Mouse (Mus musculus): ENCODE results near the gene Zranb3.

Gene Zranb3

DNA sequence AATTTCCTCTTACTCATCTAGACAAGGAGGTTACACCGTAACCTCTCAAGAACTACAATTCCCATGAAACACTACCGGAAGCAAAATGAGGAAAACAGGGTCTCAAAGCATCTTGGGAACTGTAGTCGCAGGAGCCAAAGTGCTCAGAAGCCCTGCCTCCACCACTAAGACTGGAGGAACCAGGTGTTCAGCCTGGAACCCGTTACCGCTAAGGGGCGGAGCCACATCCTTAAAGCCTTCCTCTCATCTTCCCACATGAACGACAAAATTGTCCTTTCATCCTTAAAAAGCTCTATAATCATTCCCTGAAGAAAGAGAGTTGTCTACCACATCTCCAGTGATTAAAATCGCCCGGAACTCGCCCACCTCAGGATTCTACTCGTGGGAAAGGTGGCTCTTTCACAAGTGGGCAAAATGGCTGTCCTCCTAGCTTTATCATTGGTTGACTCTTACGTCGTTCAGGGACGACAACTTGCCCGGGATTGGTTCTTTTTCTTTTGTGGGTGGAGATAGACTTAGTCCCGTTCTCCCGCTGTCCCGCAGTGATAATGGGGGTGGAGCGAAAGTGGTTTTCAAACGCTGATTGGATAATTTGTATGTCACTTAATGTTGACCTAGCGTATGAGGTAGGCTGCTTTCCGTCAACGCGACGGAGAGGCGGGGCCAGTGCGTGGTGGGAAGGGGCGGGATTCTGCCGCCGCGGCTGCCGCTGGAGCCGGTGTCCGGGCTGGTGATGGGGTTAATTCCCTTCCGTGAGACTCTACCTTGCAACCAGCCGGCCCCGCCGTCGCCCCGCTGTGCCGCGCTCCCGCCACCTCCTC lies at the start of gene Zranb3, which contains the start of gene R3hdm1:
Zranb3 (minus strand) TSS at position 407 of the 821 bp plus-strand sequence.
R3hdm1 (plus strand) TSS at position 661 of the 821 bp plus-strand sequence.
- under 1% methylated on average over 43 of the region's 43 CpGs for WGBS

DNA sequence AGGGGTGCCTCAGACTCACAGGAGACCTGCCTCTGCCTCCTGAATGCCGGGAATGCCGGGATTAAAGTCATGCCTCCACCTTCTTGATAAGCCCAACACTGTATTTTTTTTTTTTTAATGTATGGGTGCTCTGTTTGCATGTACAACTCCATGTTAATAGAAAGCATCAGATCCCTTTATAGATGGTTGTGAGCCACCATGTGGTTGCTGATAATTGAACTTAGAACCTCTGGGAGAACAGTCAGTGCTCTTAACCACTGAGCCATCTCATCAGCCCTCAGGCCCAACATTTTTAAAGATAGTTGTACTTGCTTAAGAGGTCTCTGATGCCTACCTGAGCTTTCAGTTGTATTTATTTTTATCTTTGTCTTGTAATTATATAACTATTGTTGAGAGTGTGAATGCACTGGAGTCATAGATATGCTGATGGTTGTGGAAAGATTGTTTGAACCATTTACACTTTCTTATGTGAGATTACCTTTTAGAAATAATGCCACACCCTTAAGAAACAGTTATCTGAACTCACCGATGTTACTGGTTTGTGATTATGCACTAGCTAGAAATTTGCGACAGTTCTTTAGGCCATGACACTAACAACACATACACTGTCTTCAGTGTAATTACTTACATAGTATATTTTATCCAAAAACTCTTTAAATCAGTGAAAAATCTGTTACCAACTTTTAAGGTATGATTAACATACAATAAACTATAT lies 18.2 kb upstream of the Zranb3 start:
- 93% methylated on average over 4 of the region's 4 CpGs for WGBS

DNA sequence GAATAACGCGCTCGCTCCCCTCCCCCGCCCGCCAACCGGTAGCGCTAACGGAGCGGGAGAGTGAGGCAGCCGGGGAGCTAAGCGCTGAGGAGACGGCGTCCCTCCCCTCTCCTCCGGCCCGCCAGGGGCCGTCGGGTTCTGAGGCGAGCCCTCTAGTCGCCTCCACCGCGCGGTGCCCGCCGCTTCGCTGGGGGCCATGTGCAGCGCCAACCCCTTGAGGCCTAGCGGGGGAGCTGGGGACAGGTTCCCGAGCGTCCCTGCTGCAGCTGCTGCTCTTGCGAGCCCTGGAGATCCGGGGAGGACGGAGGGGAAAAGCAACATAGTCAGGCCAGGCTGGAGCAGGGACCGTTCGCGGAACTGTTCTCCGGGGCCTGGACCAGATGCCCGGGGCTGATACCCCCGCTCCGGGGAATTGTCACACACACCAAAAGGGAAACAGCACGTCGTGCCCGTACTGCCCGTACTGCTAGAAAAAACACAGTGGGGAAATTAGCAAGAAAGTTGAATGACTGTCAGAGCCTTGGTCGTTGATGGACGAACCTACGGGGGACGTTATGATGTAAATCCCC lies 757 bp upstream of the Zranb3 start:
- under 1% methylated on average over 47 of the region's 47 CpGs for WGBS

DNA sequence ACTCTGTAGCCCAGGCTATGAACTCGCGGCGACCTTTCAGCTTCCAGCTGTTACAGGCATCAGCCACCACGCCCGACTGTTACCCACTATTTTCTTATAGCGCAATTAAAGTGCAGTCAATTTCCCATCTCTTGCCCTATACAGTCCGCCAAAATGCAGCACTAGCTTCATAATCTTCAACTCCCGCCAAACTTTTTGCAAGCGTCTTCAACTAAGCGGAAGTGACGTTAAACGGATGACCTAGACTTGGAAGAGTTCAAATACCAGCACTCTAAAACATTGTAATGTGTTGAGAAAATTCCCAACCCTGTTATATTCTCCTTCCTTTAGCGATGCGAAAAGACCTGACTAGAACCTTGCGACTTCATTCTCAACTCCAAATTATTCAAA lies 601 bp downstream of the Zranb3 start:
- WGBS, result under 1% methylated on average over 15 of the region's 15 CpGs

DNA sequence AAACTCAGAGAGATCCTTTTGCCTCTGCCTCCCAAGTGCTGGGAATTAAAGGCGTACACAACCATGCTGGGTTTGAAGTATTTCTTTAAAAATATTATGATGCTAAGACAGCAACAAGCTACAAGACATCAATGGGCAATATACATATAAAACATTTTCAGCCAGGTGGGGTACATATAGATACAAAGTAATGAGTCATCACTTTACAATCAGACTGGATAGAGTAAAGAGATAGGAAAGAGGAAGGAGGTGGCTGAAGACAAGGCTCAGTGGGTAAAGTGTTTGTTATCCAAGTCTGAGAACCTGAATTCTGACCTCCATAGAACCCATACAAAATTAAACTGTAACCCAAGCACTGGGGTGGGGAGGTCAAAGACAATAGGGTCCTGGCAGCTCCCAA lies 4.5 kb downstream of the Zranb3 start:
- WGBS, result 100% methylated on average over 1 of the region's 1 CpGs

DNA sequence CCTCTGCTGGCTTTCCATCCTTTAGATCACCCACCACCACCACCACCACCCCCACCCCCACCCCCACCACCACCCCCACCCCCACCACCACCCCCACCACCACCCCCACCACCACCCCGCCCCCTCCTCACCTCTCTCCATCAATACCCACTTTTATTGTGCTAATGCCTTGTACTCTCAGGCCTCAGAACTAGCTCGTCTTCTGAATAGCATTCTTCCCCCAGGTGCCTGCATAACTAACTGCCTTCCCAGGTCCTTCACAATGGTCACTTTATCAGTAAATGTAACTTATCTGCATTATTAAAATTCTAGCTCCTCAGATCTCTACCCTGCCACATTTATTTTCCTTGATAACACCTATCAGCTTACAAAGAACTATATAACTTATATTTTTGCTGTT lies 8.2 kb downstream of the Zranb3 start:
- 90% methylated on average over 2 of the region's 2 CpGs for WGBS

DNA sequence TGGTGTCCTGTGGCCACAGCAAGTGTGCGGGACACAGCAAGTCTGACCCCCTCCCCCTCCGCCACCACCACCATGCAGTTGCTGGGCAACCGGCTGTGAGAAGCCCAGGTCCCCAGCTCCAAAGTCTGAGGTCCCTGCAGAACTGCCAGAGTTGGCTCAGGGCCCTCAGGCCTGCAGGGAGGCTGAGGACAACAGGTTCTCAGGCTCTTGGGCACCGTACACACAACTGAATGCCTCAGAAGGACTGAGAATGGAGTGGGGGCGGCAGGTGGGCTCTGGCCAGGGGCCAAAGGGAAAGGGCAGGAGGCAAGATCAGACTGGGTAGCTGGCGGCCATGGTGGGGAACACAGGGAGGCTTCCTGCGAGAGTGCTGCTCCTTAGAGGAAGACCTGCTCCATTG lies 20.0 kb downstream of the Zranb3 start:
- WGBS, result 67% methylated on average over 7 of the region's 7 CpGs

DNA sequence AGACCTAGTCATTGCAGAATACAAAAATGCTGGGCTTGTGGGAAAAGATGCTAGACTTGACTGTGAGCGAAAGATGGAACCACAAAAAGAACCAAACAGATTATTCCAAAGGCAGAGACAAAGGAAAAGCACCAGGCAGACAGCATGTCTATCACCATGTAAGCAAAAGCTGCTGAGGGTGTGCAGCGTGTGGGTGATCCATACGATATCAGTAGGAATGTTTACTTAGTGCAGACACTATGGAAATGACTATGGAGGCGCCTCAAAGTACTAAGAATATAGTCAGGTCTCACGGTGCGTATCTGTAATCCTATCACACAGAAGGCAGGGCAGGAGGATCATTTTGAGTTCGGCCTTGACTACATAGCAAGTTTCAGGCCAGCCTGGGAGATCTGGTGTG lies 21.0 kb downstream of the Zranb3 start:
- 55% methylated on average over 7 of the region's 7 CpGs for WGBS

DNA sequence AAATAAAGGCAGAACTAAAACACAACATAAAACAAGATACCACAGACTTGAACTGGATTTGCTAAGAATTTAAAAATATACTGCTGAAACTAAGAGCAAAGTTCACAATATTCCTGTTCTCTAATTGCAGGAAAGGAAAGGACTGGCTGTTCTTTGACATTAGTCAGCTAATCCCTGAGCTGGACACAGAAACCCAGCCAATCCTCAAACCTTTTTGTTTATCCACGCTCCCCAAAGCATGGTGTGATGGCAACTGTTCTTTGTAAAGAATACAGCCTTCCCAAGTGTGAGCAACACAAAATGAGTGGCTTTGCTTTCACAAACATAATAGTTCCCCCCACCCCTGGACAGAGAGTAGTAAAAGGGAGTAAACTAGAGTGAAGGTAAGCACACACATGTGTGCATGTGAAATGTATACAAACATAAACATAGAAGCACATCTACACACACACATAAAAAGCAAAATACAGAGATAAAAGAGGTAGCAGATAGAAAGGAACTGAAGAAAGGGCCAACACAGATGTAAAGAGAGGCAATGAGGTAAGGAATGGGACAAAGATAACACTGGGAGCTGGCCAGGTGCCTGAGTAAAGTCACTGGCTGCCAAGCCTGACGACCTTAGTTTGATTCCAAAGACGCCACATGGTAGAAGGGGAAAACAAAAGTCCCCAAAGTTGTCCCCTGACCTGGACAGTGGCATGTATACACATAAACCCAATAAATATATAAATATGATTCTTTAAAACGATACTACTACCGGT lies 21.7 kb downstream of the Zranb3 start:
- 58% methylated on average over 5 of the region's 5 CpGs for WGBS

DNA sequence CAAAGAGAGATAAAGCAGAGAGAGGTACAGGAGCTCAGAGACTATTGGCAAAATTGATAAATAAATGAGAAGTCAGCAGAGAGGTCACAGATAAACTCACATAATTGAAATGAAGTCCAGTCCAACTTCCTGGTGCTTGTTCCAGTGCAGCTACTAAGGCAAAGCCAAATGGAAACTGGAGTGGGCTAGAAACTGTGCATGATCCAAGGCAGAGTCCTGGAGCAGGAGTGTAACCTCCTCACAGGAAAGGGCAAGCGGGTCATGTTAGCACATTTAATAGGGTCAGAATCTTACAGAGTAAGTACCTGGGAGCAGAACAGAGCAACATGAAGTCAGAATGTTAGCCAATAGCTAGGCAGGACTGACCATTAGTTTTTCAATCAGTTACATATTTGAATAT lies 24.2 kb downstream of the Zranb3 start:
- WGBS, result 100% methylated on average over 1 of the region's 1 CpGs

DNA sequence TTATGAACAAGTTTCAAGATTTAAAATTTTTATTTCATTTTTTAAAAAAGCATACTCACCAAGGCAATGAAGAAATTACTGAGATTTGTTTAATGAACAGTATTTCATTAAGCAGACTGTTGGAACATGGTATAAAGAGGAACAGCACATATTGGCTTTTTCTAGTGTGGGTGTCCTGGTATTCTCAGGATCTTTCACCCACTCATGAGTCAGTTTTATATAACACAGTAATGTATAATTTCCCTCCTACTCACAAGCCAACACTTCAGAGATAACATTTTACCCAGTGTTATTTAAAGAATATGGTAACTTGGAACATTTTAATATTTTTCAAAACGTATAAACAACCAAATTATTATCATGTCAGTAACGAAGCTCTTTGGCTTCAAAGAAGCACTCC lies 25.1 kb downstream of the Zranb3 start:
- 48% methylated on average over 2 of the region's 2 CpGs for WGBS

DNA sequence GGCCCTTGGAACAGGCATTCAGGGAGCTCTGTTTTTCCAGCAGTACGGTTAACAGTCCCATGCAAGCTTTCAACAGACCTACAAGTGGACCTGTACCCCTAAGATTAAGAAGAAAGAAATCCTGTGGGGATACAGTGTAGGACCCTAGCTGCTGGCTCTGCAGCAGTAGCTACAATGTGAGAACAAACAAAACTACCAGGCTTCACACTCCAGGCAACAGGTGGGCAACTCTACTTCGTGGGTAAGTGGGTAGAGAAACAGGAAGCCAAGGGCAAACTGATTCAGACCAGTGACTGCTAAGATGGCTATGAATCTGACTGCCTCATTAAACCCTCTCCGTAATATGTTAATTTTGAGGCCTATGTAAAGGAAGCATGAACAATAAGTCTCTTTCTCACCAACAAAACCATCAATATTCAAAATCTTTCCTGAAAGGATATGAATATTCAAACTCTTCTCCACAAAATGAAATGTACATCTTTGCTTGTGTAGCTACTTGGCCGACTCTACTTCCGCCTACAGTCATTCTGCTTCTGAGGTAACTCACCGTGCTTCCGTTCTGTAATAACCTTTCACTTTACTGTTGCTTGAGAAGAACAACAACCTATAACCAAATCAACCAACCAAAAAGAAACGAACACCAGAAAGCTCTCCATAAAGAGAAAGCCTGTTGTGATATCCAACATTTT lies 25.9 kb downstream of the Zranb3 start:
- 45% methylated on average over 8 of the region's 8 CpGs for WGBS

DNA sequence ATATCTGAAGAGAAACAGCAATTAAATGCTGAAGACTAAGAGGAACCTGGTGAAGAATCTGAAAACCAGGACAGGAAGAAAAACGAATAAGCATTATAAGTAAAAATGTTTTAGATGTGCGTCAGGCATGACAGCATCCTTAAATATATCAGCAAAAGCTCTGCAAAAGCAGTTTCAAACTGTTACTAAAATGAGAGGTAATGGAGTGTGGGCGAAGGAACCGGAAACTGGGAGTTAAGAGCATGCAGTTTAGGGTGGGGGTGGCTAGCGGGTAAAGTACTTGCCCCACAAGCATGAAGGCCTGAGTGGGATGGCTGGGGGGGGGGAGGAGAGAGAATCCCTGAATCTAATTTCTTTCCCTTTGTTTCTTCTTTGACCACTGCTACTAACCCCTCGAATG lies 29.8 kb downstream of the Zranb3 start:
- 51% methylated on average over 6 of the region's 6 CpGs for WGBS

DNA sequence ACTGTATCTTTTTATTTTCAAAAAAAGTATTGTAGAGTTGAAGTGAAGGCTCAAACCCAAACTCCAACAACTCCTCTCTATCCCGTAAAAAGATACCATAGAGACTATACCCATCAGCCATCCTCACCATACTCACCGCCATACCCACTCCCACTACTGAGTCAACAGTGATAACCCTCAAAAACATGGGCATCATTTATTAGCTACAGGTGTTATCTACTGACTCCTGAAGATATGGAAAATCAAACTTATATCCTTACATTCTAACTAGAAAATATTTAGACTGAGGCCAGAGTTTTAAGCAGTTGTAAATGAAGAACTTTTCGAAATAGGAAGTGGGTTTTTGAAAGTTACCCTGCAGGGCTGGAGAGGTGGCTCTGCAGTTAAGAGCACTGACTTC lies 32.8 kb downstream of the Zranb3 start:
- 96% methylated on average over 3 of the region's 3 CpGs for WGBS

DNA sequence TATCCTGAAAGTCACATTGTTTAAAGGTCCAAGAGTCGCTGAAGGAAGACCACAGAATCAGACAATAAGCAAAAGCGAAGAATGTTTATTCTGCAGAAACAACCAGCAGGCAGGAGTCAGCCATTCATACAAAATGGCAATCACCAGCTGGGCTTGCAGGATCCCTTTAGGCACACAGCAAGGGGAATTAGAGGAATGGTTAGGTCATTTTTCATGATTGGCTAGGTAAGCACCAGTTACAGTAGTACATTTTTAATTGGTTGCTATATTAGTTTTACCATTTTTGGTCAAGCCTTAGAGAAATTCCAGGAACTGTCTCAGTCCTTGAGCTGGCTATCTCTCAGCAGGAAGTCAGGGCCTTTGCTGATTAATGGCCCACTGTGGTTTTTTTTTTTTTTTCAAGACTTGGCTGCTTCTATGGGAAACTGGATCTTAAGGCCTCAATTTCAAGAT lies 33.9 kb downstream of the Zranb3 start:
- 75% methylated on average over 2 of the region's 2 CpGs for WGBS

DNA sequence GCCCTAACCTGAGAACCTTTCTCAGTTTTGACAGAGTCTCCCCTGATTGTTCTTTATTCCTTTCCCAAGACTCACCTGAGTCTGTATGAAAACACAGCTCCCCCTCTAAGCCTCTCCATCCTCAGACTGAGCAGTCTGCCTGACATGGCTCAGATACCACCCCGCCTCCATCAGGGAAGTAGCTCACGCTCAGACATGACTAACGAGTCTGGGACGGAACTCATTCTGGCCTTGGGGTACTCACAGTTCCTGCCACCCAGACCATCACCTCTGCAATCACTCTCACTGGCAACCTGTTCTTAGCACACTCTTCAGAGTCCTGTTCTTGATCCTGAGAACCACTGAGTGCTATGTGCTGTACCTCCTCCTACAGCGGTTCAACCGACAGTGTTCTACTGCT lies 38.1 kb downstream of the Zranb3 start:
- 92% methylated on average over 6 of the region's 6 CpGs for WGBS

DNA sequence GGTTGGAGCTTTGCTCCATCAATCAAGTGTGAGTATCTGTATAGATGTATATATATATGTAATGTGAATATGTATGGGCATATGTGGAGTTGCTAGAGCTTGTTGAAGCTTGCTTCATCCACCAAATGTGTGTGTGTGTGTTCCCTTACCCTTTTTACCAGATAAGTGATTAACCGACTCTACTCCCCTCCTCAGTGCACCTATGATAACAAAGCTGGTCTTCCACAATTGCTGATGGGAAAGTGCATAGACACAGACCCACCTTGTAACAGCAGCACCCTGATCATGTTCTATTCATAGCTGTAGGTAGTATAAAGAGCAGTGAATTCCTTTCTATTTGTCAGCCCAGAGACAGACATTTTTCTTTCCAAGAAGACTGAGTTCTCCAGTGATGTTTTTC lies 40.7 kb downstream of the Zranb3 start:
- 88% methylated on average over 1 of the region's 1 CpGs for whole genome bisulfite sequencing

DNA sequence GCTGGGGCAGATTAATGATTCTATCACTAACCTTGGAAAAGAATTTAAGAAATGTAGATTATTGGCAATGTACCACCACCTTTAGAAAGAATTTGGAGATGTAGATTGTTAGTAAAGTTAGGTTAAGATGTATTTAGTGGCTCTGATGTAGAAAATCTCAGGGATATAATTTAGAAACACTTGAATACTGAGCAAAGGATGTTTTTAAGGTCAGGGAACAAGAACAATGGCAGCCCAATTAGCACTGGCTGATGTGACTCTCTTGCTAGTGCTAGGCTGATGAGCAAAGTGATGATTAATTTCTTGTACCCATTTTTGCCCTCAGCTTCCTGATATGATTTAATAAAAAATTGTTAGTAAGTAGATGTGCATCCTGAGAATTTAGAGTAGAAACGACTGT lies 41.4 kb downstream of the Zranb3 start:
- WGBS, result 78% methylated on average over 1 of the region's 1 CpGs

DNA sequence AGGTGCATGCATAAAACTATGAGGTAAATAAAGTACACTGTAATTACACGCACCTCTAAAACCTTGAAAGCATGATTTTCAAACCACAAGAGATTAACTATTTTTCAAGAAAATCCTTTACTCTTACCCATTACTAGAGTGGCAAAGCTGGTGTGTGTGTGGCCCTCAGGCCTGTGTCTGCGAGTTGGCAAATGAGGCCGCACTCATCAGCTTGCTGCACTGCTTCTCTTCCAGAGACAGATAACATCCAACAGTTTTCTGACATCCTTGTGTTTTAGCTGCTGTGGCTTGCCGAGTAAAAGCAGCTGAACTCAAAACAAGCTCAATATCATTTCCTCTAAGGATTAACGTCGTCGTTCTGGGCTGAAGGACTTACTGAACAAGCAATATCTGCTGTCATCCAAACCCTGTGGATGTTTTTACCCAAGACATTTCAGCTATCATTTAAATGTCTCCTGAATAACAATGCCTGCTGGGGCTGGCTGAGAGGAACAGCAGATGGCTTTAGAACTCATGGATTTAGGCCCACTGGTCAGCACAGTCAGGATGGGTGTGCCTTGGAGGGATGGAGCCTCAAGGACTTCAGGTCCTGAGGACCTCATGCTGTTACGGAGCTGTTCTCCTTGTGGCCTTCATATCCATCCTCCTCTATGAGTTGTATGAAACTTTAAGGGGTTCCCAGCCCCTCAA lies 42.0 kb downstream of the Zranb3 start:
- 64% methylated on average over 8 of the region's 8 CpGs for WGBS

DNA sequence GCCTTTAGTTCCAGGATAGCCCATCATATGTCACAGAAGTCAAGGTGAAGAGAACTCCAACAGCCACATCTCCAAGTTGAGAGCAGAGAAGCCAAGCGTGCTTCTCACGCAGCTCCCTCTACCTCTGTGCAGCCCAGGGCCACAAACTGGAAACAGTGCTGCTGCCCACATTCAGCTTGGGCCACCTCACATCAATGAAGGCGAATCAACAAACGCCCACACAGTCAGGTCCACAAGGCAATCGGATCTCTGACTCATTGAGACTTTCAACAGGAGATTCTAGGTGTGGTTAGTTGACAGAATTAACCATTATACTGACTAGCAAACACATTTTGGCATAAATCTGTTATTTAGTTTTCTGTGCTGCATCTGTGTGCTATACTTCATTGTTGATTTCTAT lies 44.2 kb downstream of the Zranb3 start:
- 85% methylated on average over 5 of the region's 5 CpGs for WGBS

DNA sequence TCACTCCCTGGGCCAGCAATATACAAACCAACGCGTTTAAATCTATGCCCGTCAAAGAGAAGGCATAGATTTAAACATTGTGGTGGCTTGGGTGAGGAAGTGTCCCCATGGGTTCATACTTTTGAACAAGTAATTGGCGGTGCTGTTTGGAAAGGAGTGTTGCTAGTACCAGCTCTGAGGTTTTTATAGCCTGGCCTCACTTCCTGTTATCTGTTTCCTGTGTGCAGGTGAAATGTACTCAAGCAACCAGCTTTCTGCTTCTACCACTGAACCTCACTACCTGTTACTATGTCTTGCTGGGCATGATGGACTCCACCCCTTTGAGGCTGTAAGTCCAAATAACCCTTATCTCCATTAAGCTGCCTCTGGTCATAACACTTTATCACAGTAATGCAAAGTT lies 45.6 kb downstream of the Zranb3 start:
- WGBS, result 93% methylated on average over 4 of the region's 4 CpGs

Data from cerebral cortex, adult 2 months (tissue).